18 mouse cellular contexts compared by ENCODE assay signal in genomic region chr10:78319940-78320339, GRCm38 (mm10). TPM values are rescaled to one million over a fixed set of nuclear protein-coding genes. Genes with fewer than 3 reads are reported as not detected.
DNase-seq lines count a peak whose midpoint lies in the region; ATAC-seq and TF ChIP-seq lines count a peak whose summit lies in the region.
"Had no signal": no experiment of that assay in that cellular context is flagged by ENCODE, and none has a peak within 500 bp of the region (broad histone marks: within the 10 kb centered on the region; RNA-seq: fewer than 3 reads in every experiment).

No protein-coding gene starts in this region.

- peak; percentile 43 for DNase-seq in cerebellum, adult 8-10 months
- DNase-seq in heart, adult 11 months, result peak; percentile 76
- DNase-seq in heart, postnatal 25 days (ENCODE audit: low spot score), result no peak
- no peak for DNase-seq in gastrocnemius, adult 2 months
- DNase-seq: adrenal gland, adult 2 months; embryo, embryonic 11 days; heart, postnatal 4 days; right cerebral cortex, postnatal 25 days; thymus, postnatal 25 days had no signal

- 86% methylated on average over 9 of the region's 9 CpGs for WGBS in midbrain, embryonic 13.5 days
- 86% methylated on average over 9 of the region's 9 CpGs for WGBS in midbrain, embryonic 16.5 days
- WGBS in embryonic facial prominence, embryonic 15.5 days, result 77% methylated on average over 9 of the region's 9 CpGs

- H3K4me1 ChIP-seq in midbrain, embryonic 13.5 days (replicated peaks), result 0 out of 2 replicates have a peak, but pooled peaks cover 17% of the 10 kb centered on the region
- H3K4me1 ChIP-seq in midbrain, embryonic 16.5 days (ENCODE audit: control insufficient read depth, insufficient read depth, low read length), result peaks cover 4% of the 10 kb centered on the region; the same call in 1 of the 2 replicates
- H3K4me1 ChIP-seq in embryonic facial prominence, embryonic 15.5 days, result peaks cover 19% of the 10 kb centered on the region
- H3K4me1 ChIP-seq: lung, embryonic 15.5 days; midbrain, embryonic 15.5 days had no signal

- 0 out of 2 replicates have a peak overlapping the region, but pooled peaks have one; percentile 12 for H3K9ac ChIP-seq in midbrain, embryonic 13.5 days (replicated peaks)
- H3K9ac ChIP-seq in midbrain, embryonic 16.5 days (ENCODE audit: low read depth, low read length), result no peak overlapping the region
- H3K9ac ChIP-seq in embryonic facial prominence, embryonic 15.5 days, result no peak overlapping the region
- H3K9ac ChIP-seq: heart, embryonic 13.5 days; liver, embryonic 12.5 days; lung, embryonic 15.5 days; midbrain, embryonic 15.5 days had no signal

- no peaks in the 10 kb centered on the region for H3K27me3 ChIP-seq in midbrain, embryonic 13.5 days
- H3K27me3 ChIP-seq in midbrain, embryonic 16.5 days (ENCODE audit: control insufficient read depth, insufficient read depth, low read depth, low read length), result no peaks in the 10 kb centered on the region
- no peaks in the 10 kb centered on the region for H3K27me3 ChIP-seq in embryonic facial prominence, embryonic 15.5 days
- H3K27me3 ChIP-seq: heart, embryonic 13.5 days; liver, embryonic 12.5 days; lung, embryonic 15.5 days; midbrain, embryonic 15.5 days had no signal

- no peak overlapping the region for H3K27ac ChIP-seq in midbrain, embryonic 13.5 days
- H3K27ac ChIP-seq in midbrain, embryonic 16.5 days (ENCODE audit: low read length), result no peak overlapping the region
- H3K27ac ChIP-seq in embryonic facial prominence, embryonic 15.5 days (replicated peaks), result peak overlapping the region; percentile 29; the same call in 1 of the 2 replicates
- H3K27ac ChIP-seq in gastrocnemius, adult 2 months, result no peak overlapping the region
- H3K27ac ChIP-seq: heart, embryonic 13.5 days; liver, embryonic 12.5 days; lung, embryonic 15.5 days; macrophage; midbrain, embryonic 15.5 days had no signal

- H3K36me3 ChIP-seq in midbrain, embryonic 13.5 days, result peaks cover 14% of the 10 kb centered on the region
- H3K36me3 ChIP-seq in midbrain, embryonic 16.5 days (ENCODE audit: control insufficient read depth, insufficient read depth, low read length), result 0 out of 2 replicates have a peak, but pooled peaks cover 2% of the 10 kb centered on the region
- H3K36me3 ChIP-seq in embryonic facial prominence, embryonic 15.5 days, result peaks cover 19% of the 10 kb centered on the region; the same call in 1 of the 2 replicates
- H3K36me3 ChIP-seq: liver, embryonic 12.5 days; lung, embryonic 15.5 days had no signal

- intact Hi-C loops in heart, postnatal 25 days (cut with DNase I), result loop anchor here (5.0 kb wide), 2 partner anchors 37 to 38 kb away; no protein-coding TSS in a partner anchor
- intact Hi-C loops in gastrocnemius, adult 2 months (cut with DNase I), result loop anchor here (2.0 kb wide), 1 partner anchor 41 kb away; no protein-coding TSS in a partner anchor

- no peak for ATAC-seq in cerebellum, adult (ENCODE audit: insufficient number of reproducible peaks, low FRiP score, low TSS enrichment)
- ATAC-seq in midbrain, embryonic 13.5 days, result no peak
- ATAC-seq in midbrain, embryonic 16.5 days, result no peak
- no peak for ATAC-seq in embryonic facial prominence, embryonic 15.5 days (ENCODE audit: insufficient number of reproducible peaks, low FRiP score, low TSS enrichment, low read depth)
- ATAC-seq: liver, embryonic 12.5 days; midbrain, embryonic 15.5 days had no signal

- no peaks in the 10 kb centered on the region for H3K9me3 ChIP-seq in midbrain, embryonic 13.5 days
- no peaks in the 10 kb centered on the region for H3K9me3 ChIP-seq in midbrain, embryonic 16.5 days (replicated peaks; ENCODE audit: control insufficient read depth, low read length, poor library complexity, severe bottlenecking)
- no peaks in the 10 kb centered on the region for H3K9me3 ChIP-seq in embryonic facial prominence, embryonic 15.5 days (replicated peaks)
- H3K9me3 ChIP-seq: heart, embryonic 13.5 days; liver, embryonic 12.5 days; lung, embryonic 15.5 days; midbrain, embryonic 15.5 days had no signal

- no peak overlapping the region for H3K4me2 ChIP-seq in midbrain, embryonic 13.5 days (replicated peaks)
- H3K4me2 ChIP-seq in midbrain, embryonic 16.5 days (ENCODE audit: low read length), result no peak overlapping the region
- H3K4me2 ChIP-seq in embryonic facial prominence, embryonic 15.5 days (replicated peaks), result no peak overlapping the region
- H3K4me2 ChIP-seq: heart, embryonic 13.5 days; liver, embryonic 12.5 days; lung, embryonic 15.5 days; midbrain, embryonic 15.5 days had no signal

- no peak for TF ChIP-seq CTCF in gastrocnemius, adult 2 months (IDR thresholded peaks at IDR 0.05)

- no peak overlapping the region for H3K4me3 ChIP-seq in midbrain, embryonic 13.5 days (replicated peaks)
- H3K4me3 ChIP-seq in midbrain, embryonic 16.5 days (ENCODE audit: low read depth, low read length), result no peak overlapping the region
- H3K4me3 ChIP-seq in embryonic facial prominence, embryonic 15.5 days (replicated peaks), result no peak overlapping the region
- no peak overlapping the region for H3K4me3 ChIP-seq in gastrocnemius, adult 2 months
- H3K4me3 ChIP-seq: heart, embryonic 13.5 days; liver, embryonic 12.5 days; lung, embryonic 15.5 days; midbrain, embryonic 15.5 days had no signal

RNA-seq across cellular contexts. Expression of gene Agpat3, which starts 32.3 kb away (rescaled TPM):
- 100 to 1,000 TPM; 204 to 227 TPM for total RNA-seq in heart, postnatal 25 days (2021)
- 39.3 and 50.9 TPM in 2 replicates for polyA plus RNA-seq in midbrain, embryonic 13.5 days (2015; fragmentation: Nextera tagmentation; extraction: Ambion mirVana)
- polyA plus RNA-seq in midbrain, embryonic 16.5 days (2015; fragmentation: Nextera tagmentation; extraction: Ambion mirVana), result 61.4 and 66.3 TPM in 2 replicates
- 99.7 and 105 TPM in 2 replicates for polyA plus RNA-seq in embryonic facial prominence, embryonic 15.5 days (2015; fragmentation: Nextera tagmentation; extraction: Ambion mirVana)
- 100 to 1,000 TPM; 108 to 135 TPM for total RNA-seq in gastrocnemius, adult 2 months (2021)

Comparison
In these comparisons a context has a peak if more than half of its experiments do, and no peak if none do; other contexts are left out.
1. DNase-seq: peak in cerebellum, adult 8-10 months (single experiment) and heart, adult 11 months (single experiment); none in heart, postnatal 25 days (single experiment) and gastrocnemius, adult 2 months (single experiment).